Mouse (Mus musculus) stomach, embryonic 15.5 days (tissue): ENCODE results near the gene Fcnb. TPM values are rescaled to one million over a fixed set of nuclear protein-coding genes. Genes with fewer than 3 reads are reported as not detected.

Source experiments
- ATAC-seq: fragments of 200-750 bp; cut with Nextera tagmentation; 2 replicates; pipeline ENCODE4 v1.8.0; 2017; ENCODE audit warnings: low read depth, moderate number of reproducible peaks, moderate TSS enrichment; ENCODE audit not compliant: insufficient read depth, low FRiP score
- H3K27ac ChIP-seq: fragments of 300-500 bp; sonication (generic); 2 replicates; pipeline ENCODE4 v1.5.1; 2015; ENCODE audit warnings: mild to moderate bottlenecking, inconsistent platforms
- H3K27me3 ChIP-seq: fragments of 300-500 bp; sonication (generic); replicated peaks from 2 replicates; pipeline ENCODE4 v1.6.1; 2015; ENCODE audit warnings: inconsistent platforms
- H3K36me3 ChIP-seq: fragments of 300-500 bp; sonication (generic); 2 replicates; pipeline ENCODE4 v1.6.1; 2015; ENCODE audit warnings: inconsistent platforms
- H3K4me1 ChIP-seq: fragments of 300-500 bp; sonication (generic); 2 replicates; pipeline ENCODE4 v1.6.1; 2015; ENCODE audit warnings: inconsistent platforms
- H3K4me2 ChIP-seq: fragments of 300-500 bp; sonication (generic); 2 replicates; pipeline ENCODE4 v1.6.1; 2015; ENCODE audit warnings: mild to moderate bottlenecking, inconsistent platforms
- H3K4me3 ChIP-seq: fragments of 300-500 bp; sonication (generic); replicated peaks from 2 replicates; pipeline ENCODE4 v1.5.1; 2015; ENCODE audit warnings: inconsistent platforms
- H3K9ac ChIP-seq: fragments of 300-500 bp; sonication (generic); 2 replicates; pipeline ENCODE4 v1.6.1; 2015; ENCODE audit warnings: inconsistent platforms
- H3K9me3 ChIP-seq: fragments of 300-500 bp; sonication (generic); 2 replicates; pipeline ENCODE4 v1.6.1; 2016; ENCODE audit warnings: inconsistent platforms
- WGBS: fragments of 180-500 bp; shearing (Covaris S2); methylation state at CpG from one replicate; pipeline ENCODE4 v1.1.7; 2015; 5-methylcytosine and 5-hydroxymethylcytosine counted together
- polyA plus RNA-seq: library from polyadenylated mRNA; unstranded; fragments of >200 nt; fragmentation: Nextera tagmentation; extraction: Ambion mirVana; gene quantifications from 2 replicates; pipeline ENCODE4 v1.2.1, GENCODE M21; 2015

Fcnb gene
- polyA plus RNA-seq, 1 experiment from 2014 or later: 3.3 TPM

GRCm38 (mm10) chr2:28039647-28040325, 44.9 kb downstream of the Fcnb start:
- 0 out of 2 replicates have a peak, but pooled peaks cover 3% of the 10 kb centered on the region for H3K4me1 ChIP-seq
- H3K4me2 ChIP-seq: no peak overlapping the region
- H3K36me3 ChIP-seq: no peaks in the 10 kb centered on the region
- no peaks in the 10 kb centered on the region for H3K9me3 ChIP-seq
- H3K4me3 ChIP-seq: no peak overlapping the region
- no peak for ATAC-seq
- 92% methylated on average over 10 of the region's 10 CpGs for WGBS
- no peaks in the 10 kb centered on the region for H3K27me3 ChIP-seq
- H3K9ac ChIP-seq: no peak overlapping the region
- no peak overlapping the region for H3K27ac ChIP-seq

- ATAC-seq: no peak
- no peak overlapping the region for H3K4me2 ChIP-seq
- no peak overlapping the region for H3K9ac ChIP-seq
- H3K36me3 ChIP-seq: peaks cover under 1% of the 10 kb centered on the region; the same call in 1 of the 2 replicates
- no peak overlapping the region for H3K4me3 ChIP-seq
- H3K27me3 ChIP-seq: no peaks in the 10 kb centered on the region
- no peaks in the 10 kb centered on the region for H3K9me3 ChIP-seq
- WGBS: 74% methylated on average over 14 of the region's 14 CpGs
- H3K27ac ChIP-seq: no peak overlapping the region
- 0 out of 2 replicates have a peak, but pooled peaks cover 3% of the 10 kb centered on the region for H3K4me1 ChIP-seq
Measured at GRCm38 (mm10) chr2:28038391-28039096, 46.1 kb downstream of the Fcnb start.

GRCm38 (mm10) chr2:28037505-28038390, 46.9 kb downstream of the Fcnb start:
- Histone ChIP-seq H3K36me3 (peaks cover 8% of the 10 kb centered on the region), H3K4me2 (no peak overlapping the region), H3K27ac (no peak overlapping the region; the same call in 1 of the 2 replicates), H3K9ac (no peak overlapping the region), H3K4me1 (0 out of 2 replicates have a peak, but pooled peaks cover 3% of the 10 kb centered on the region), H3K27me3 (no peaks in the 10 kb centered on the region), H3K4me3 (no peak overlapping the region), H3K9me3 (no peaks in the 10 kb centered on the region)
- no peak for ATAC-seq
- WGBS: 55% methylated on average over 12 of the region's 12 CpGs

GRCm38 (mm10) chr2:28036788-28037187, 47.9 kb downstream of the Fcnb start:
- 85% methylated on average over 13 of the region's 13 CpGs for whole genome bisulfite sequencing
- ATAC-seq: no peak
- peaks cover 13% of the 10 kb centered on the region for H3K36me3 ChIP-seq

GRCm38 (mm10) chr2:28034011-28034710, 50.5 kb downstream of the Fcnb start:
- H3K4me1 ChIP-seq: 0 out of 2 replicates have a peak, but pooled peaks cover 3% of the 10 kb centered on the region
- no peaks in the 10 kb centered on the region for H3K27me3 ChIP-seq
- H3K4me3 ChIP-seq: no peak overlapping the region
- ATAC-seq: no peak
- no peaks in the 10 kb centered on the region for H3K9me3 ChIP-seq
- H3K4me2 ChIP-seq: no peak overlapping the region
- 86% methylated on average over 13 of the region's 13 CpGs for WGBS
- no peak overlapping the region for H3K27ac ChIP-seq
- peaks cover 21% of the 10 kb centered on the region for H3K36me3 ChIP-seq
- H3K9ac ChIP-seq: no peak overlapping the region

More at GRCm38 (mm10) chr2:28036788-28037187, 47.9 kb downstream of the Fcnb start:
- Histone ChIP-seq H3K9me3 (no peaks in the 10 kb centered on the region), H3K9ac (no peak overlapping the region), H3K4me1 (0 out of 2 replicates have a peak, but pooled peaks cover 3% of the 10 kb centered on the region), H3K4me2 (no peak overlapping the region), H3K4me3 (no peak overlapping the region), H3K27ac (no peak overlapping the region), H3K27me3 (no peaks in the 10 kb centered on the region)

- H3K4me1 ChIP-seq: 0 out of 2 replicates have a peak, but pooled peaks cover 1% of the 10 kb centered on the region
- peak; percentile 32; the same call in 1 of the 2 replicates for ATAC-seq
- H3K27ac ChIP-seq: no peak overlapping the region
- H3K4me2 ChIP-seq: no peak overlapping the region
- no peaks in the 10 kb centered on the region for H3K9me3 ChIP-seq
- H3K27me3 ChIP-seq: no peaks in the 10 kb centered on the region
- WGBS: 84% methylated on average over 11 of the region's 11 CpGs
- peaks cover 33% of the 10 kb centered on the region for H3K36me3 ChIP-seq
- H3K9ac ChIP-seq: no peak overlapping the region
- no peak overlapping the region for H3K4me3 ChIP-seq
Measured at GRCm38 (mm10) chr2:28032469-28032868, 52.2 kb downstream of the Fcnb start.

GRCm38 (mm10) chr2:28031860-28032259, 52.8 kb downstream of the Fcnb start:
- H3K9ac ChIP-seq: no peak overlapping the region
- ATAC-seq: no peak
- 63% methylated on average over 9 of the region's 9 CpGs for WGBS
- H3K4me2 ChIP-seq: no peak overlapping the region
- H3K4me3 ChIP-seq: no peak overlapping the region
- peaks cover 37% of the 10 kb centered on the region for H3K36me3 ChIP-seq
- H3K9me3 ChIP-seq: no peaks in the 10 kb centered on the region
- no peak overlapping the region for H3K27ac ChIP-seq
- H3K27me3 ChIP-seq: no peaks in the 10 kb centered on the region
- H3K4me1 ChIP-seq: no peaks in the 10 kb centered on the region

Other genes starting within 250 kb of the Fcnb start
- gene Col5a1, start 198.5 kb downstream of the Fcnb start, polyA plus RNA-seq: 130 and 136 TPM in 2 replicates
- 21.6 and 22.2 TPM in 2 replicates for gene Olfm1, start 108.1 kb upstream of the Fcnb start, polyA plus RNA-seq